Mouse (Mus musculus): ENCODE data around the gene Dkkl1. TPM values are rescaled to one million over a fixed set of nuclear protein-coding genes. Genes with fewer than 3 reads are reported as not detected.

Dkkl1 gene
- total and polyA plus RNA-seq, 2 experiments = 0.21 TPM; not detected in 1

- Histone ChIP-seq H3K27ac (replicated peaks; ENCODE audit: insufficient read depth, low read depth, low read length) (no peak overlapping the region), H3K36me3 (ENCODE audit: control insufficient read depth, insufficient read depth, low read length) (no peaks in the 10 kb centered on the region), H3K4me3 (ENCODE audit: insufficient read depth, low read depth, low read length) (no peak overlapping the region), H3K9ac (ENCODE audit: low read depth, low read length) (no peak overlapping the region), H3K27me3 (ENCODE audit: control insufficient read depth, insufficient read depth, low read length) (no peaks in the 10 kb centered on the region), H3K79me2 (ENCODE audit: control insufficient read depth, insufficient read depth, low read length) (no peaks in the 10 kb centered on the region), H3K4me1 (ENCODE audit: control insufficient read depth, insufficient read depth, low read length) (no peaks in the 10 kb centered on the region)
- TF ChIP-seq CTCF (IDR thresholded peaks at IDR 0.05; ENCODE audit: low read depth, low read length) (peak; percentile 95), POLR2A (IDR thresholded peaks at IDR 0.05; ENCODE audit: extremely low read depth, insufficient read depth, low read length) (no peak)
- 11% methylated on average over 5 of the region's 5 CpGs for WGBS
- DNase-seq (ENCODE audit: extremely low read depth, low read depth, low spot score) = peak; percentile 52
Observed at GRCm38 (mm10) chr7:45198435-45198834, 13.5 kb downstream of the Dkkl1 start.

GRCm38 (mm10) chr7:45196994-45197393, 15.0 kb downstream of the Dkkl1 start:
- Histone ChIP-seq H3K9ac (ENCODE audit: low read depth, low read length) (no peak overlapping the region), H3K27me3 (ENCODE audit: control insufficient read depth, insufficient read depth, low read length) (no peaks in the 10 kb centered on the region), H3K4me1 (ENCODE audit: control insufficient read depth, insufficient read depth, low read length) (no peaks in the 10 kb centered on the region), H3K79me2 (ENCODE audit: control insufficient read depth, insufficient read depth, low read length) (no peaks in the 10 kb centered on the region), H3K4me3 (ENCODE audit: insufficient read depth, low read depth, low read length) (no peak overlapping the region), H3K27ac (replicated peaks; ENCODE audit: insufficient read depth, low read depth, low read length) (no peak overlapping the region), H3K36me3 (ENCODE audit: control insufficient read depth, insufficient read depth, low read length) (no peaks in the 10 kb centered on the region)
- WGBS = 73% methylated on average over 5 of the region's 5 CpGs
- DNase-seq (ENCODE audit: extremely low read depth, low read depth, low spot score) = no peak
- no peak for TF ChIP-seq POLR2A (IDR thresholded peaks at IDR 0.05; ENCODE audit: extremely low read depth, insufficient read depth, low read length)
- TF ChIP-seq CTCF (IDR thresholded peaks at IDR 0.05; ENCODE audit: low read depth, low read length) = no peak

- WGBS = 80% methylated on average over 4 of the region's 4 CpGs
- Histone ChIP-seq H3K36me3 (ENCODE audit: control insufficient read depth, insufficient read depth, low read length) (no peaks in the 10 kb centered on the region), H3K27me3 (ENCODE audit: control insufficient read depth, insufficient read depth, low read length) (no peaks in the 10 kb centered on the region), H3K4me3 (ENCODE audit: insufficient read depth, low read depth, low read length) (no peak overlapping the region), H3K9ac (ENCODE audit: low read depth, low read length) (no peak overlapping the region), H3K79me2 (ENCODE audit: control insufficient read depth, insufficient read depth, low read length) (no peaks in the 10 kb centered on the region), H3K27ac (replicated peaks; ENCODE audit: insufficient read depth, low read depth, low read length) (no peak overlapping the region), H3K4me1 (ENCODE audit: control insufficient read depth, insufficient read depth, low read length) (no peaks in the 10 kb centered on the region)
- DNase-seq (ENCODE audit: extremely low read depth, low read depth, low spot score) = no peak
- TF ChIP-seq CTCF (IDR thresholded peaks at IDR 0.05; ENCODE audit: low read depth, low read length) (no peak), POLR2A (IDR thresholded peaks at IDR 0.05; ENCODE audit: extremely low read depth, insufficient read depth, low read length) (no peak)
Observed at GRCm38 (mm10) chr7:45196176-45196535, 15.8 kb downstream of the Dkkl1 start.

- no peak overlapping the region for H3K4me3 ChIP-seq (ENCODE audit: insufficient read depth, low read depth, low read length)
- H3K36me3 ChIP-seq (ENCODE audit: control insufficient read depth, insufficient read depth, low read length) = no peaks in the 10 kb centered on the region
- no peak overlapping the region for H3K9ac ChIP-seq (ENCODE audit: low read depth, low read length)
- H3K27me3 ChIP-seq (ENCODE audit: control insufficient read depth, insufficient read depth, low read length) = 0 out of 2 replicates have a peak, but pooled peaks cover 3% of the 10 kb centered on the region
- DNase-seq (ENCODE audit: extremely low read depth, low read depth, low spot score) = no peak
- no peak overlapping the region for H3K27ac ChIP-seq (replicated peaks; ENCODE audit: insufficient read depth, low read depth, low read length)
- no peaks in the 10 kb centered on the region for H3K79me2 ChIP-seq (ENCODE audit: control insufficient read depth, insufficient read depth, low read length)
- TF ChIP-seq CTCF (IDR thresholded peaks at IDR 0.05; ENCODE audit: low read depth, low read length) (no peak), POLR2A (IDR thresholded peaks at IDR 0.05; ENCODE audit: extremely low read depth, insufficient read depth, low read length) (no peak)
- H3K4me1 ChIP-seq (ENCODE audit: control insufficient read depth, insufficient read depth, low read length) = no peaks in the 10 kb centered on the region
- WGBS = 81% methylated on average over 13 of the region's 13 CpGs
Observed at GRCm38 (mm10) chr7:45195341-45196175, 16.4 kb downstream of the Dkkl1 start.

- H3K79me2 ChIP-seq (ENCODE audit: control insufficient read depth, insufficient read depth, low read length) = no peaks in the 10 kb centered on the region
- peaks cover 9% of the 10 kb centered on the region; the same call in 1 of the 2 replicates for H3K27me3 ChIP-seq (ENCODE audit: control insufficient read depth, insufficient read depth, low read length)
- H3K4me3 ChIP-seq (ENCODE audit: insufficient read depth, low read depth, low read length) = no peak overlapping the region
- no peaks in the 10 kb centered on the region for H3K36me3 ChIP-seq (ENCODE audit: control insufficient read depth, insufficient read depth, low read length)
- TF ChIP-seq POLR2A (IDR thresholded peaks at IDR 0.05; ENCODE audit: extremely low read depth, insufficient read depth, low read length) = no peak
- TF ChIP-seq CTCF (IDR thresholded peaks at IDR 0.05; ENCODE audit: low read depth, low read length) = no peak
- no peak overlapping the region for H3K27ac ChIP-seq (replicated peaks; ENCODE audit: insufficient read depth, low read depth, low read length)
- no peak for DNase-seq (ENCODE audit: extremely low read depth, low read depth, low spot score)
- 85% methylated on average over 17 of the region's 17 CpGs for WGBS
- no peaks in the 10 kb centered on the region for H3K4me1 ChIP-seq (ENCODE audit: control insufficient read depth, insufficient read depth, low read length)
- H3K9ac ChIP-seq (ENCODE audit: low read depth, low read length) = no peak overlapping the region
Observed at GRCm38 (mm10) chr7:45193871-45194785, 17.8 kb downstream of the Dkkl1 start.

Measured in liver, adult 2 months (tissue).